Mouse (Mus musculus) activated CD4-positive, CD25-positive, alpha-beta regulatory T cell, adult 4 months (primary cell): ENCODE data around the gene Mpc1. TPM values are rescaled to one million over a fixed set of nuclear protein-coding genes. Genes with fewer than 3 reads are reported as not detected.
"Not testable (repeated sequence)": the region's sequence is repeated elsewhere in the genome, so short reads cannot be mapped to it uniquely, and the experiment has no call there.

ENCODE experiments used
- ATAC-seq: one replicate; pipeline ENCODE4 v1.8.0; 2017
- polyA plus RNA-seq, 2 experiments: library from polyadenylated mRNA; unstranded; fragments of 100-300 nt; shearing (Covaris generic); gene quantifications; one replicate each; pipeline ENCODE4 v1.2.1; 2017

Gene Mpc1
- polyA plus RNA-seq, 2 experiments from 2014 or later = 223 to 231 TPM

DNA sequence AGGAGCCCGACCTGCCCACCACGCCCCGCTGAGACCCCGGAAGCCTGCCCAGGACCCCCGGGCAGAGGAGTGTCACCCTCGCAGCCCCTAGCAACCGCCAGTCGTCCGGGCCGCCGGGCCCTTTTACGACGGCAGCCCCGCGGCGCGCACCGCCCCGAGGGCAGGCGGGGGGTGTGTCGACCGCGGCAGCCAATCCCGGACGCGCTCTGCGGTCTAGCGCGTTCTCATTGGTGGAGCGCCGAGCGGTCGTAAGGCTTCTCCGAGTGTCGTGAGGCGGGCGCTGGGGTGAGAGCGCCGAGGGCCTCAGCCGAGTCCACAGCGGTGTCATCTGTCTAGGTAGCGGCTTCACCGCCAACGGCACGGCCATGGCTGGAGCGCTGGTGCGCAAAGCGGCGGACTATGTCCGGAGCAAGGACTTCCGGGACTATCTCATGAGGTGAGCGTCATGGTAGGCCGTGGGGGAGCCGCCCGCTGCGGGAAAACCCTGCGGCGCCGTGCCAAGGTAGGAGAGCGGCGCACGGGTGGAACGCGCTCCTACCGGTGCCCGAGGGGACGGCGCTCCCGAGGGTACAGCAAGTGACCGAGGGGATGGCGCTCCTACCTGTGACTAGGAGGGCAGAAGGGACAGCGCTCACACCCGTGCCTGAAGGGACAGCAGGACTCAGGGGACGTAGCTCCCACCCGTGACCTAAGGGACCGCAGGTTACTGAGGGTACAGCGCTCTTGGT is 986 bp downstream of the Mpc1 start:
- ATAC-seq = peak; percentile 88

DNA sequence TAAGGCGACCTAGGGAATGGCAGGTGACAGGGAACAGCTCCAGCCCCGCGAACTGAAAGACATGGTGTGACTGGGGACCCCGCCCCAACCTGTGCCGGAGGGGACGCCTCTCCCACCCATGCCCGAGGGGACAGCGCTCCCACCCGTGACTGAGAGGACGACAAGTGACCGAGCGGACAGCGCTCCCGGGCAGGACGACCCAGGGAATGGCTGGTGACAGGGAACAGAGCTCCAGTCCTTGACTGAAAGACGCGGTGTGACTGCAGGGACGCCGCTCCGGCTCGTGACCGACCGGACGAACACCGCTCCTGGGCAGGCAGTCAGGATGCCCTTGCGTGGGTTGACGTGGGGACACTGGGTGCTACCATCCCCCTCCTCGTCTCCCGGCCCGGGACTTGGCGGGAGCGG is 1.6 kb downstream of the Mpc1 start:
- ATAC-seq = no peak

DNA sequence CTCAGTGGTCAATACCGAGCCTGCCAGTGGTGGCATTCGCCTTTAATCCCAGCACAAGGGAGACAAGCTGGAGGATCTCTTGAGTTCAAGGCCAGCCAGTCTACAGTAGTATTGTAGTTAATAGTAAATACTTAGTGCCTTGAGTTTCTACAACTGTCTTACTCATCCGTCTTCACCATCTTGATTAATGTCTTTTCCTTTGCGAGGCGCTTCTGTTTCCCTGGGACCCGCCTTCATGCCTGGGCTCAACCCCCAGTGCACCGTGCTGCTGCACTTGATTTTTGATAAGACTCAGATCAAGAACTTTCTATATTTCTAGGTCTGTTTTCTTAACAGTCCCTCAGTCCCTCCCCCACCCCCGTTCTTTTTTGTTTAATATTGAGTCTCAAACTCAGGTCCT is 2.4 kb downstream of the Mpc1 start:
- ATAC-seq = no peak

DNA sequence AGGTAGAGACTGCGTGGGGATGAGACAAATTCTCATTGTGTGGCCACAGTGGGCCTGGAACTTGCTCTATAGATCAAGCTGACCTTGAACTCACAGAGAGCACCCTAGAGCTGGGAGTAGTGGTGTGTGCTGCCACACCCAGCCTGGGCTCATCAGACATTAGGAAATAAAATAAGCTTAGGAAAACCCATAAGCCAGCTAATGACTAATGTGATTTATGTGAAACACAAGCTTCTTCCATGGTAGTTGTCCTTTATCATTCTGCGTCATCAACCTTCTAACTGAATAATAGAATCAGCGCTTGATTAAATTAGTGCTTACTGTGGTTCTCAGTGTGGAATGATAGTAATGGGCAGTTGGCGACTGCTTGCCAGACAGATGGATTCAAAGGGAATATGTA is 4.3 kb downstream of the Mpc1 start:
- no peak for ATAC-seq

DNA sequence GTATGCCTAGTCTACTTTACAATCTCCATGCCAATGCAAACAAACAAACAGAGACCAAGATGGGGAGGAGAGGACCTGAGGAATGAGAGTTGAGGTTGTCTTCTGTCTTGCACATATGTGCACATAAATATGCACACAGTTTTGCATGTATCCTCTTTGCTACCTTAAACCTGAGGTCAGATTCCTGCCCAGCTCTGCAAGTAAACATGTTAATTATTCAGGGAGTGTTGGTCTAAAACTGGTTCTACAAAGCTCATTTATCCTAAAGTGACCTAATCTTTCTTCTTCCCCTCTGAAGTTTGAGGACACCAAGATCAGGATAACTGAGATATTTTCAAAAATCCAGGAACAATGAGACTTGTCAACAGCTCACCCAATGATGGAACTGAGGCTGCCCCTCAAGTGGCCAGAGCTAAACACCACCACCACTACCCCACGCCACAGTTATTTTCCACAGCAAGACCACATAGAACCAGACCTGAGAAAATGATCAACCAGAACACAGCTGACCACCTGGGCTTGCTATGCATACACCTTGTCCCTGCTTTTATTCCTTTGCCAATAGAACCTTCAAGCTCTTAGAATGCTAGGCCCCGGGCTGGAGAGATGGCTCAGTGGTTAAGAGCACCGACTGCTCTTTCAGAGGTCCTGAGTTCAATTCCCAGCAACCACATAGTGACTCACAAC is 7.4 kb downstream of the Mpc1 start:
- ATAC-seq = no peak

DNA sequence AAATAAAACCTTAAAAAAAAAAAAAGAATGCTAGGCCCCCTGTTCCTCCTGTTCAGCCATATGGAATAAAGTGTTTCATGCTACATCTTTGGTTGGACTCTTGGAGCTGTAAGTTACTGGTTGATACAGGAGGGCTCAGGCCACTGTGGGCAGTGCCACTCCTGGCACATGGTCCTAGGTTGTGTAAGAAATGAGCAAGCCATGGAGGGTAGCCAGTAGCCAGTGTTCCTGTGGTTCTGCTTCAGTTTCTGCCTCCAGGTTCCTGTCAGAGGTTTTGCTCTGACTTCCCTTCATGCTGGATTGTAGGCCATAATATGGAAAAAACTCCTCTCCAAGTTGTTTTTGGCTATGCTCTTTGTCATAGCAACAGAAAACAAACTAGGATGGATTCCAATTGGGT is 8.0 kb downstream of the Mpc1 start:
- no peak for ATAC-seq

DNA sequence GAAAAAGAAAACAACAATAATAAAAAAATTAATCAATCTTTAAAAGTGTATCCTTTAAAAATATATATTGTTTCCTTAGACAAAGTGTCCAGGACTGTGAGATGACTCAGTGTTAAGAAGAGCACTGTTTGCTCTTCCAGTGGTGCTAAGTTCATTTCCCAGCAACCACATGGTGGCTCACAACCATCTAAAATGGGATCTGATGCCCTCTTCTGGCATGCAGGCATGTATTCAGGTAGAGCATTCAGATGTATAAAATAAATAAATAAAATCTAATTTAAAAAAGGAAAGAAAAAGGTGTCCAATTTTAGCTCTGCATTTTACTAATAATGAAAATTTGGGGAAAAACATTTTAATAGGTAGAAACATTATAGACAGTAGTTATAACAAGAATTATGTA is 13.1 kb downstream of the Mpc1 start:
- ATAC-seq = no peak

DNA sequence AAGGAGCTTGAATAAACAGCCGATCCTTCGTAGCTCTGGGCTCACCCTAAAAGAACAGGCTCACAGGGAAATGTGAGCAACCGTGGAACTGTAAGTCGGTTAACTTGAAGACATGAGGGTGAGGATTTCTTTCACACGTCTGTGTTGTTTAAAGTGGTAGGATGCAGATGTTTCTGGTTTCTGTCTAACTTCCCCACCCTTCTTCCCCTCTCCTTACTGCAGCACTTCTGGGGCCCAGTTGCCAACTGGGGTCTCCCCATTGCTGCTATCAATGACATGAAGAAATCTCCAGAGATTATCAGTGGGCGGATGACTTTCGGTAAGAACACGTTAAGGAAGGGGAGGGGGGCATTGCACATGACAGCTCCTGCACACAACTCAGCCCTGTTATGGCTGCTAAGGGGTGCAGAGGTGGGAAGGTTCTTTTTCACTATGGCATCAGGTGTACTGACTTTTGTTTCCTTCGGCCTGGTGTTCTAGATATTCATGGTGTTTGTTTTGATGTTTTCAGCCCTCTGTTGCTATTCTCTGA is 13.7 kb downstream of the Mpc1 start:
- no peak for ATAC-seq

DNA sequence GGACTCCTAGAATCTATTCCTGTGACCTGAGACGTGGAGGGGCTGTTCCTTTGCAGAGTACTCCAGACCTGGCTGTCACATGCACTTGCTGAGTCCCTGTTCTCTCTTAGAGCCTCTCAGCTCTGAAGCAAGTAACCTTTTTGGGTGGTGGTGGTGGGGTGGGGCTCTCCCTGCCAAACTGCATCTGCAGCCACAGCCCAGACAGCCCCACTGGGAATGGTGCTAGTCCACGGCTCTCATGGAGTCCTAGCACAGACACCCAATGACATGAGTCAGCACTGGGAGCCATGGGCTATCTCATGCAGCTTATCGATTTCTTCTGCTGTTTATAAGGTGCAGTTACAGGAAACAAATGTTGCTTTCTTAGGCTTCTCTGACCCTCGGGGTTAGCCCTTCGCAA is 15.0 kb downstream of the Mpc1 start:
- ATAC-seq = no peak

DNA sequence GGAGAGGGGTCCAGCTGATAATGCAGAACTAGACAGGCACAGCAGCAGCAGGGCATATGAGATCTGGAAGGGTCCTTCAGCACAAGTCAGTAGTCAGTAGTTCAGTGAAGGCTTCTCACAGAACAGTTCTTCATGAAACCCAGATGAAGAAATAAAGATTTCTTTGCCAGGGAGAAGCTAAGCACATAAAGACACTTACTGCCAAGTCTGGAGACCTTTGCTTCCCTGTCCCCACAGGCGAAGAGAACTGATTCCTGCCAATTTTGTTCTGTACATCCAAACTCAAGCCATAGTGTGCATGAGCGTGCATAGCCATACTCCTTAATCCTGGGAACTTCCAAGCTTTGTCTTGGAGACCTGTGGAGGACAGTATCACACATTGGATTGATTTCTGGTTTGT is 15.6 kb downstream of the Mpc1 start:
- ATAC-seq = no peak

DNA sequence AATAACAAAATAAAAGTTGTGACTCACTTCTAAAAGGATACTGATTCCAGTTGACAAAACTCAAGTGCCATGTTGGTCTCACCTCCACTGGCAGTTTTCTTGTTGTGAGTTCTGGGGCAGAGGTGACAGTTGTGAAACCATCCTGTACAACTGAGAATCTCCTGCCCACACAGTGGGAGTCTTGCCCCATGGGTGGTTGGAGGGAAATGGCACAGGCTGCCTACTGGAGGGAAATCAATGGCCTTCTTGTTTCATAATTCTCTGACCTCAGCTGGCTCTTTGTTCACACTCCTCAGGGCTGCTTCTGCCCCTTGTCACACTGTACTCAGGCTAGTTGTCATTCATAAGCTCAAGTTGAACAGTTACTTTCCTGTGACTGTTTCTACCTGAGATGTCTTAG is 16.8 kb downstream of the Mpc1 start:
- ATAC-seq = no peak

DNA sequence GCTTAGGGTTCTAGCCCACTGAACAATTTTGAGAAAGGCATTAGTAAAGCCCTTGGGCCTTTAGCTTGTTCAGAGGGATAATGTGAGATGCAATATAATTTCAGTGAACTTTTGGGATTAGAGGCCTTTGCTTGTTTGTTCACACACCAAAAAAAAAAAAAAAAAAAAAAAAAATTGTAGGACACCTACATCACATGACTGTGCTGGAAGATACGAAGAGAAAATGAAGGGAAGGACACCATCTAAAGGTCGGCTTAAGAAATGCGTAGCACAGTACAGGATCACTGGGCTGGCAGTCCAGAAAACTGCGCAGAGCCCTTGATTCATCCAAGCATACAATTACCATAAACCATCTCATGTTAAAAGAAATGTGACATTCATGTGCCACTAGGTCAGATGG is 18.8 kb downstream of the Mpc1 start:
- no peak for ATAC-seq

DNA sequence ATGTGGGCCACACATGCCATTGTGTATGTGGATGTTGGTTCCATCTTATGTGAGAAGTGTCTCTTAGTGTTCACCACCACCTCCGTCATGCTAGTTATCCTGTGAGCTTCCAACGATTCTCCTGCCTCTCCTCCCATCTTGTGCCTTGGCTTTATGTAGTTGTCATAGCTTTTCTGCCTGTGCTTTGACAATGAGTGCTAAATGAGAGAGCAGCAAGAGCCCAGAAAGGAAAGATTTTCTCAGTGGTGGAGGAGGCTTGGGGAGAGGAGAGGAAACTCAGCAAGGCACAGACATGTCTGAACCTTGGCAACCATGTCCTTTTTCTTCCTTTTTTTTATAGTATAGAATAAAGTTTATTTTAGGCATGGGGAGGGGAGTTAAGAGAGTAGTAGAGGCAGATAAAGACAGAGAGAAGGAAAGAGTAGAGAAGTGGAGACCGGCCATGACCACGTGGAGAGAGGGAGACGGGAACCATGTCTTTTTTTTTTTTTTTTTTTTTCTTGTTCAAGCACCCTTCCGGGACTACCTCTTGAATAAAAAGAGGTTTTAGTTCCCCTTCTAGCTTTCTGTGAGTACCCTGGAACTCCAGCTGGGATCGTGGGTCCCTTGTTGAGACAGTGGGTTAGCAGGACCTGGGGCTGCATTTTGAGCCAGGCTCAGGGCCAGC is 20.2 kb downstream of the Mpc1 start:
- ATAC-seq = no peak

DNA sequence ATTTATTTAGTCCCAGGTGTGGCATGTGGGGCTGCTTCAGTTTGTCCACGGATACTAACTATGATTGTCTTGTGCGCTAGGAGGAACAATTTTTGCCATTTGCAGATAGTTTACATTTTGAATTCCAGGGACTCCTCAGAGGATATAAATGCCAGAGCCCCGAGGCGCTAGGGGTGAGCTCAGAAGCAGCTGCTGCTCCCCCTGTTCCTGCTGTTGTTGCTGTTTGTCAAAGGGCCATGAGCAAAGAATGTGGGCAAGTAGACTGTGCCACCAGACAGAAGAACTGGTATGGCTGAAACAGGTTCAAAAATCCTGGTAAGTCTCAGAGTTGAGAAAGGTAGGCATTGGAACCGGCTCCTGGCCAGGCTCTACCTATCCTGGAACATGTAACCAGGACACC is 21.0 kb downstream of the Mpc1 start:
- no peak for ATAC-seq

DNA sequence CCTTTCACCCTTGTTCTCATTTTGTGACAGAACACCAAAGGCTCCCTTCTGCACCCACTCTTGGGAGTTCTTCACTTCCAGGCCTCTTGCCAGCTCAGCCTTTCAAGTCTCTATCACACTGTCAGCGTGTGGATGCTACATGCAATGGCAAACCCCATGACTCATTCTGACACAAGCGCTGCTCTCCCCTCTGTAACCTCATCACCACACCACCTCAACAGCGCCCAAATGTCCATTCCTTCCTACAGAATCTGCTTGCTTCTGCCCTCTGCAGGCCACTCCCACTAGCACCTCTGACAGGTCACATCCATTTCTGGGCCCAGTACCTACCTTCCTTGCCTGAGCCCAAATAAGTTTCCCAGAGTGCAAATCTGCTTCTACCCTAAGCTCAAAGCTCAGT is 23.1 kb downstream of the Mpc1 start:
- ATAC-seq = no peak

DNA sequence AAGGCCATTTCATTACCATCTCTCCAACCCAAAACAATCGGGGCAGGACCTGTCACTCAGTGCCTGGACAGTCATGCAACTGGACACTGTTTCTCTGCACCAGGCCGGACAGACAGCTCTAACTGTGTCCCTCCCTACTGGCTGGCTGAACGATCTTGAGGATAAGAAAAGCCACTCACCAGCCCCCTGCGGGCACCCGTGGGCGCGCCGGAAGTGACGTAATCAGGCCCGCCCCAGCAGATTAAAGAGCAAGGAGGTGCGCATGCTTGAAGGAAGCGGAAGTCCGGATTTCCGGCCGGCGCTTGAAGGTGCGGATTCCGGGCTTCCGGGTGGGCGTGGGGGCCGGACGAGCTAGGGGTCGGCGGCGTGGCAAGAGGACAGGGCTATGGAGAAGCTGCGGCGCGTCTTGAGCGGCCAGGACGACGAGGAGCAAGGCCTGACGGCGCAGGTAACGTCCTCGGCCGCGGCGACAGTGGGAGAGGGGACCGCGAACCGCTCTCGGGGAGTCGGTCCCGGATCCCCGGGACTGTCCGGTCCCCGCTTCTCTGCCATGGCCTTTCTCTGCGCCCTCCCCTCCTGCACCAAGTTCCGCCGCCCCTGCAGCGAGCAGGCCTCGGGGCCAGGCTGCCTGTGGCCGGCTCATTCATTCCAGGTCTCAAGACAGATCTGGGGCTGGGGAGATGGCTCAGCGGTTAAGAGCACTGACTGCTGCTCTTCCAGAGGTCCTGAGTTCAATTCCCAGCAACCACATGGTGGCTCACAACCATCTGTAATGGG is 28.3 kb downstream of the Mpc1 start, which contains the start of gene Sft2d1:
TSS of gene Sft2d1 (plus strand) at position 265 of the 777 bp plus-strand sequence.
- ATAC-seq = peak; percentile 87

DNA sequence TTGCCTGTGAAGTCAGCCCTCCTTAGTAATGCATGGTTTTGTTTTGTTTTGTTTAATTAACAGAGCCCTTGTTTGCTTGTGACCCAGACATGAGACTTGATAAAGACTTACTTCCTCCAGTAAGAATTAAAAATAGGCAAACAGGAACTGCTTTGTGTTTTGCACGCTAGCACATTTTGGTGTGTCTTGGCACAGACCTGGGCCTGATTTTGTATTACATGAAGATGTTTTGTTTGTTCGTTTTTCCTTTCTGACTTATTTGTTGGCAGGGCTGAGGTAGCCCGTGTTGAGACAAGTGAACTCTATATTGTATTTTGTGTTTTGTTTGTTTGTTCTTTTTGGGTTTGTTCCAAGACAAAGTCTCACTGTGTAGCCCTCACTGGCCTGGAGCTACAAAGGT is 29.0 kb downstream of the Mpc1 start:
- no peak for ATAC-seq

DNA sequence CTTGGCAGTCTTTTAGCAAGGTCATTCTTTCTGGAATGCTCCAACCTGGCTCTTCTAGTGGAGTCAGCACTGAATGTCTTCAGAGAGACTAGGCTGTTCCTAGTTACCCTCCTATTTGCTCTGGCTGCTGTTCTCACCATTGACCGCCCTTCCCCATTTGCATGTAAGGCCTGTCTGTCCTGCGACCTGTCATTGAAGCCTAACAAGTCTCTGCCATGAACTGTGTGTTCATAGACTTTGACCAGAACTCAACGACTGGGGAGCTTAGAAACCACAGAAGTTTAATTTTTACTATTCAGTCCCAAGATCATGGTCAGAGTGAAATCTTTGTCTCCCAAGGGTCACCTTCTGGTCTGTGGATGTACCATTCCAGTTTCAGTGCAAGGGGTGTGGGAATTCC is 31.3 kb downstream of the Mpc1 start:
- no peak for ATAC-seq

DNA sequence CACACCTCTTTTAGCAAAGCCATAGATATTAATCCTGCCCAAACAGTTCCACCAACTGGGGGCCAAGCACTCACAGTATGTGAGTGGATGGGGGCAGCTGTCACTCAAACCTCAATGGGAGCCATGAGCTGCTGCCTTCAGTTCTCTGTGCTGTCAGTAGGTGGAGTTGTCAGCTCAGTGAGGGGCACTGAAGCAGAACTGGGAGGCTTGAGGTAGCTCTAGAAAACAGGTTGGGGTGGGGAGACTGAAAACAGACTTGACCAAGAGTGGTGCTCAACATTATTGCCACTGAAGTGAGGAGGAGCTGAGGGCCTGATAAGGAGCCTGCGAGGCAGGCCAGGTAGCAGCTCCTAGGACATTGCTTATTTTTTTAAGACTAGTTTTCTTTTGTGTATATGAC is 33.5 kb downstream of the Mpc1 start:
- peak; percentile 40 for ATAC-seq

DNA sequence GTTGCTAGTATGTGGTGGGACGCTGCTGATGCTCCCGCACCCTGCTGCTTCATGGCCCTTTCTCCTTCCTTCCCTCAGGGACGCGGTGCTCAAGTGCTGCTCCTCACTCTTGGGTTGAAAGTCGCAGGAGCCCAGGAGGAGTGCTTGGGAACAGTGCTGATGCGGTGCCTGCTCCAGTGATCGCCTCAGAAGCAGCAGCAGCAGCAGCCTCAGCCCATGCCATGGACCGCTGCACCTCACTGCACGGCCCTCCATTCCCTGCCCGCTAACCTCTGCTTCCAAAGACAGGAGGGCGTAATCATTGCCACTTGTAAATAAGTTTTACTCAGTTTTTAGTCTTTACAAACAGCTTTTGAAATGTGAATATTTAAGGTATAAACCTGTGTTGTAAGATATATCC is 44.2 kb downstream of the Mpc1 start:
- ATAC-seq = not testable (repeated sequence)

DNA sequence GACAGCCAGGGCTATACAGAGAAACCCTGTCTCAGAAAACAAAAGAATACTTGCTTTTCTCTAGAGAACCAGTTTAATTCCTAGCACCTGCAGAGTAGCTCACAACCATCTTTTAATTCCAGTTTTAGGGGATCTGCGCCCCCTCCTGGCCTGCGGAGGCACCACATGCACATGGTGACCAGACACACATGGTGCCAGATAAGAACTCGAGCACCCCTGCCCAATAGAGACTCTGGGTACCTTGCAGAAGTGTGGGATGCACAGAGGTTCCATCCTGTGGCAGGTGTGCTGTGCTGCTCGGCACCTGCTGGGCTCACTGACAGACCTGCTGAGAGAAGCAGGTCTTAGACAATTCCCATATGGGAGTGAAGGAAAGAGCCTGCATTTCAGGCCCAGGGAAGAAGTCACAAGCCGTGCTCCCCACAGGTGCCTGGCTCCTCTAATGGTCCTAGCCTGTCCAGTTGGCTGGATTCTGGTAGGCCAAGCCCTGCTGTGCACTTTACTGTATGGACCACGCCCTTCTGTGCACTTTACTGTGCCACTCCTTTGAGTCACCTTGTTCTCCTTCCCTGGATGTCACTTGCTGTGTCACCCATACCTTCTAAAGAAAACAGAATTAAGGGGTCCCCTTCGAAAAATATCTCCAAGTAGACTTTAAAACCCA is 45.9 kb downstream of the Mpc1 start:
- ATAC-seq = no peak

DNA sequence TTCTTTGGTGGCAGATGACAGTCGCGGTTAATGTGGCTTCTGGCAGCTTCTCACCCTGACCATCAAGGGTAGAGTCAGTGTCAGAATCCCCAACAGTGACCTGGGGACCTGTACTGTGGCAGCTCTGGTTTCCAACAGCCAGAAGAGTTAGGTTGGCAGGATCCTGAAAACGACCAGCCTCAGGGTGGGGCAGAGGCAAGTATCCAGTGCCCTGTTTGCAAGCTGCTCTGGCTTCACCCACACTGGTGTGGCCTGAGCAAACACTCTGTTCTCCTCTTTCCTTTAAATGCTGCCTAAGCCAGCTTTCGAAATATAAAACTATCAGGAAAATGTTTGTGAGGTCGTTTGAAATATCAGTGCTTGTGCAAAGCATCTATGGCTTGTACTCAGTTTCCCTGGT is 47.9 kb downstream of the Mpc1 start:
- ATAC-seq = no peak
